Mouse (Mus musculus): ENCODE data around the gene Rusc2. TPM values are rescaled to one million over a fixed set of nuclear protein-coding genes. Genes with fewer than 3 reads are reported as not detected.

Gene Rusc2
- polyA plus RNA-seq, 1 experiment: 1.2 TPM

- TF ChIP-seq GATA1 (IDR thresholded peaks at IDR 0.05; ENCODE audit: low read length): no peak
Observed at GRCm38 (mm10) chr4:43398829-43399331, 17.1 kb downstream of the Rusc2 start.

GRCm38 (mm10) chr4:43399391-43400131 lies 17.8 kb downstream of the Rusc2 start:
- no peak for TF ChIP-seq GATA1 (IDR thresholded peaks at IDR 0.05; ENCODE audit: low read length)

GRCm38 (mm10) chr4:43400976-43401375 lies 19.2 kb downstream of the Rusc2 start:
- no peak for TF ChIP-seq GATA1 (IDR thresholded peaks at IDR 0.05; ENCODE audit: low read length)

- TF ChIP-seq GATA1 (IDR thresholded peaks at IDR 0.05; ENCODE audit: low read length): no peak
Observed at GRCm38 (mm10) chr4:43401486-43401885, 19.7 kb downstream of the Rusc2 start.

GRCm38 (mm10) chr4:43402212-43402611 lies 20.4 kb downstream of the Rusc2 start:
- TF ChIP-seq GATA1 (IDR thresholded peaks at IDR 0.05; ENCODE audit: low read length): no peak

DNA sequence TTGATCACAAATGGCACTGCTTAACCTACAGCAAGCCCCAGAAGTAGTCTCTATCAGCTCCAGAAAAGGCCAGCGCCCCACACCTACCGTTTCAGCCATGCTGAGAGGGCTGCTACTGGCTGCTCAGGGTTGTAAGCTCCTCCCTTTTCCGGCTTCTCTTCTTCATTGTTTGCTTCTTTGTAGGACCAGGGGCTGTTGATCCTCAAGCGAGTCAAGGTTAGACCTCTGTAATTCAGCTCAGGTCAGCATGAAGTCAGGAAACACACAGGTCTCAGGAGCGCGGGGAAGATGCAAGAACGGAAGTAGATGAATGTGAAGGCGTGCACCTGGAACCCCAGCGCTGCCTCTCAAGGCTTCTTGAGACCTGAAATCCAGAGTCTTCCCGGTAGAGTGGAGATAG lies 22.9 kb downstream of the Rusc2 start:
- no peak for TF ChIP-seq GATA1 (IDR thresholded peaks at IDR 0.05; ENCODE audit: low read length)

DNA sequence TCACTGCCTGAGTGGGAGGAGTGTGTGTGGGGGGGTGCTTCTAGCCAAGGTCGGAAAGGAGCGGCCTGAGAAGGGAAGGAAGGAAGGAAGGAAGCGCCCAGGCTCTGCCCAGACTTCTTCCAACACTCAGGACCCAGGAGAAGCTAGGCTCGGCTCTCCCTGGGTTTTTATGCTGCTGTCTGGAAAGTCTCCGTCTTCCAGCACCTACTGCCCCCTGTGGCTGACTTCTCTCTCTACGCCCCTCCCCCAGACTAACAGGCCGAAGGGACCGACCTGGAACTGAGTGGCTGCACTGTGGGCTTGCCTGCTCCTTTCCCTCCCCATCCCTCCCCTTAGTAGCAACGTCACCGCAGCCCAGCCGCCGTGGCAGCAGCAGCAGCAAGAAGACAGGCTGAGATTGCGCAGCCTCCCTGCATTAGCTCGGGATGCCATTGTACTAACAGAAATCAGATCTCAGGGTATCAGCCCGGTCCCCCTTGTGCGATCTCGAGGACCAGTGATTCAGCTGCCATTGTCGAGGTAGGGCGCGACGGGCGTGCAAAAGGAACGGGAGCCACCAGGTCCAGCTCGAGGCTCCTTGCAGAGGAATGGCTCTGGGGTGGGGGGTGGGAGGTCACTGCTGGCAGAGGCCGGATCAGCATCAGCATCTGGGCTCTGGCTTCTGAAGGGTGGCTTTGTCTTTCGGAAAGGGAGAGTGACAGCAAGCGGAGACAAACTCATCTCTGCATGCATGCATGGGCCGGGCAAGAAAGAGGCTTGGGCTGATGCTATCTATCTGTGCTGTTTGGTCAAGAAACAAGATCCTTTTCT lies 24.6 kb downstream of the Rusc2 start:
- no peak for TF ChIP-seq GATA1 (IDR thresholded peaks at IDR 0.05; ENCODE audit: low read length)

DNA sequence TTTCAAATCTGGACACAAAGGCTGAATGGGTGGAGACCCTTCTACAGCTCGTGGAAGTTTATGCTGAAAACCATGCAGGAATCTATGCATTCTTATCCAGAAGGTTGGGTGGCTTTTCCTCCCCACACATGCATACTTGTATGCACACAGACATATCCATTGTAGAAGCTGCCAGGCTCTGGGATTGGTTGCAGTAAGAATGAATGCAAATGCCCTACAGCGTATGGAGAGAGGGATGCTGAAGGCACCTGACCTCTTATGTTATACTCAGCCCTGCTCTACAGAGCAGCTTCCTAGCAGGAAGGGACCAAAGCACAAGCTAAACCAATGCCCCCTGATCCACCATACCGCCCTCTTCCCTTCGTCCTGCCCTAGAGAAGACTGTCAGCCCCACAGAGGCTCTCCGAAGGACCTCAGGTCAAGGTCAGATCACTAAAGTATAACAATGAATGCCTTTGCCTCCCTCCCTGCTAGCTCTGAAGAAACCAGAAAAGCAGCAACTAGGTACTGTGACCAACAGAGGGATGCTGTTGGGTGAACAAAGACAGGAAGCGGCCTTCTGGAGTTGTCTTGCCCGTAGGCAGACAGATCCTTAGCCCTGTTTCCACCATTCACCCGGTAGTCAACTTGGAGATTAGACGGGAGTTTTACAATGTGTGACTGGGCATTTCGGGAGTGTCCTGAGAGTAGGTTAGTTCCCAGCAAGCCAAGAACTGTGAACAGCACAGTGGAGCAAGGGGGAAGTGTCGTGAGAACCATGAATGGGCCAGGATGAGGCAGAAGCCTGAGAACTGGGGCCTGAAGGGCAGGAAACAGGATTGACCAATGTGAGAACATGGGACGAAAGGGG lies 25.5 kb downstream of the Rusc2 start:
- no peak for TF ChIP-seq GATA1 (IDR thresholded peaks at IDR 0.05; ENCODE audit: low read length)

DNA sequence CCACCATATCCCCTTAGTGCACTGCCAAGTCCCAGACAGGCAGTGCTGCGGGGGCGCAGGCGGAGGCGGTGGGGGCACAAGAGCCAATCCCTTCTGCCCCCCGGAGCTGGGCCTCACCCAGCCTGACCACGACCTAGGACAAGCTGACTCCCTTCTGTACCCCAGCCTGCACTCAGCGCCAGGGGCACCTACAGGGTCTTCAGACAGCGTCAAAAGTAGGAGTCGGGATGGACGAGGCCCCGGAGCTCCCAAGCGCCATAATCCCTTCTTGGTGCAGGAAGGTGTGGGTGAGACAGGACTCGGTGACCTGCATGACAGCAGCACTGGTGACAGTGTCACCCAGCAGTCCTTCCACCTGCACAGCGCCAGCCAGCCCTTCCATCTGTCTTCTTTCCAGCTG lies 33.0 kb downstream of the Rusc2 start:
- no peak for TF ChIP-seq GATA1 (IDR thresholded peaks at IDR 0.05; ENCODE audit: low read length)

DNA sequence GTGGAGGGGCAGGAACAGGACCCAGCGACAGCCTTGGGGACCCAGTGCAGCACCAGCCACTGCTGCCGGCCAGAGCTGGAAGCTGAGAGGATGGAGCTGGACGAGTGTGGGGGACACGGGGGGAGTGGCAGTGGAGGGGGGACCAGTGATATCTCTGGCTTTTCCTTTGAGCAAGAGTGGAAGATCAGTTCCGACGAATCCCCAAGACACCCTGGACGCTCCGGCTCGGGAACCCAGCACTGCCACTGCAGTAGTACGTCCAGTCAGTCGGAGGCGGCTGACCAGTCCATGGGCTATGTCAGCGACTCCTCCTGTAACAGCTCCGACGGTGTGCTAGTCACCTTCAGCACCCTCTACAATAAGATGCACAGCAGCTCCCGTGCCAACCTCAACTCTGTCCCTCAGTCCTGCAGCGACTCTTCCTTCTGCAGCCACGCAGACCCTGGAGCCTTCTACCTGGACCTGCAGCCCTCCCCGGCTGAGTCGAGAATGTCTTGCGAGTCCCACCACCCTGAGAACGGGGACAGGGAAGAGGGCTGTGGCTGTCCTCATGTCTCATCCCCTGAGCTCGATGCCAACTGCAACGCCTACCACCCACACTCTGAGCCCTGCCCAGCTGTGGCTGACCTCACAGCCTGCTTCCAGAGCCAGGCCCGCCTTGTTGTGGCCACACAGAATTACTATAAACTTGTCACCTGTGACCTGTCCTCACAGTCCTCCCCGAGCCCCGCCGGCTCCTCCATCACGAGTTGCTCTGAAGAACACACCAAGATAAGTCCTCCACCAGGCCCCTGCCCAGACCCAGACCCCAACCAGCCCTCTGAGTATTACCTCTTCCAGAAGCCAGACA lies 33.7 kb downstream of the Rusc2 start:
- TF ChIP-seq GATA1 (IDR thresholded peaks at IDR 0.05; ENCODE audit: low read length): no peak

DNA sequence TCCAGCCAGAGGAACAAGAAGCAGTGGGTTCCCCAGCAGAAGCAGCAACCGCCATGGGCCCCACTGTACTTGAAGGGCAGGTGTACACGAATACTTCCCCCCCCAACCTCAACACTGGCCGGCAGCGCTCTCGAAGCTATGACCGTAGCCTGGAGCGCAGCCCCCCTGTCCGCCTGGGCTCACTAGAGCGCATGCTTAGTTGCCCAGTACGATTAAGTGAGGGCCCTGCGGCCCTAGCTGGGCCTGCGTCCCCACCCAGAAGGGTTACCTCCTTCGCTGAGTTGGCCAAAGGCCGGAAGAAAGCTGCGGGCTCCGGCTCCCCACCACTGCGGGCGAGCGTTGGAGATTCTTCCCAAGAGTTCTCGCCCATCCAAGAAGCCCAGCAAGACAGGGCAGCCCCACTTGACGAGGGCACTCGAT lies 34.3 kb downstream of the Rusc2 start:
- no peak for TF ChIP-seq GATA1 (IDR thresholded peaks at IDR 0.05; ENCODE audit: low read length)

GRCm38 (mm10) chr4:43417269-43418062 lies 35.7 kb downstream of the Rusc2 start:
- peak; percentile 61 for TF ChIP-seq GATA1 (IDR thresholded peaks at IDR 0.05; ENCODE audit: low read length)

DNA sequence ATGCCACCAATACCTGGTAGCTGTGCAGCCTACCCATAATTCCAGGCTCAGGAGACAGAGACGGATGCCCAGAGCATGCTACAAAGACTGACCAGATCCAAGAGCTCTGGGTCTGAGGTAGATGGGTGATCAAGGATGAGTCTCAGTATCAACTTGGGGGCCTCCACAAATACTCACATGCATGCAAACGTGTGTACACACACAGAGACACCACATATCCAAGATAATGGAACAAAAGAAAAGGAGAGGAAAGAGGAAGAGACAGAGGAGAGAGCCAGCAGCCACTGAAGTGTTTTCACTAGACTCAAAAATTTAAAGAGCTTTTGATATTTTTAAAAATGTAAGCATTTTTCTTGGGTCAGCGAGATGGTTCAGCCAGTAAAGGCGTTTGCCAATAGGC lies 36.7 kb downstream of the Rusc2 start:
- TF ChIP-seq GATA1 (IDR thresholded peaks at IDR 0.05; ENCODE audit: low read length): no peak

All from G1E-ER4 (cell line).